Mouse (Mus musculus) Patski (cell line): Measurements from ENCODE around the gene Slc9c1. TPM values are rescaled to one million over a fixed set of nuclear protein-coding genes. Genes with fewer than 3 reads are reported as not detected.
A peak's percentile ranks its signal among the peaks of the same experiment; 100 is the strongest.

Experiments
- ATAC-seq: fragments of 100-300 bp; one replicate; pipeline ENCODE4 v1.8.0; 2021
- CTCF ChIA-PET: fragments of 350-600 bp; sonication (Branson Sonifier 250); formaldehyde crosslinking; loops from one replicate; lab custom pipeline; 2022; ENCODE audit warnings: inconsistent platforms; lab: Charles Lee
- POLR2A ChIA-PET: fragments of 350-600 bp; sonication (Branson Sonifier 250); formaldehyde crosslinking; loops from one replicate; lab custom pipeline; 2022; ENCODE audit warnings: antibody characterized with exemption, inconsistent platforms; lab: Charles Lee
- DNase-seq: peaks from one replicate; pipeline ENCODE4 v3.0.0-alpha.2; 2011; ENCODE audit warnings: low read depth, low spot score
- H3K27me3 ChIP-seq: fragments of 371-371 bp; one replicate; pipeline ENCODE4 v1.5.1; 2021
- CTCF ChIP-seq: fragments of 100-300 bp; IDR thresholded peaks from one replicate; pipeline ENCODE4 v1.5.1; 2021
- in situ Hi-C: fragments of 300-500 bp; cut with MboI; formaldehyde crosslinking; loops from 3 replicates; pipeline ENCODE4 v1.11.1; 2018; ENCODE audit warnings: low pct_unique_long_range_greater_than_20kb, mixed read lengths
- polyA plus RNA-seq: library from polyadenylated mRNA; unstranded; gene quantifications from one replicate; pipeline ENCODE4 v1.2.3, GENCODE M21; 2021

Slc9c1 gene
- polyA plus RNA-seq, 1 experiment from 2014 or later = not detected

- no peak for DNase-seq
- no peak for ATAC-seq
- in situ Hi-C loops = no loop called here
- TF ChIP-seq CTCF = peak; percentile 23
- ChIA-PET POLR2A (no interaction called here), CTCF (no interaction called here)
- peaks cover 23% of the 10 kb centered on the region for H3K27me3 ChIP-seq
Observed at GRCm38 (mm10) chr16:45579883-45580282, 44.8 kb downstream of the Slc9c1 start.

- CTCF ChIA-PET = interaction anchor here (0.6 to 1.4 kb wide), 4 partner anchors 14 to 609 kb away, joined by 3 read pairs; no protein-coding TSS in a partner anchor
- peaks cover 36% of the 10 kb centered on the region for H3K27me3 ChIP-seq
- POLR2A ChIA-PET = no interaction called here
- DNase-seq (no peak), ATAC-seq (no peak)
- in situ Hi-C loops = no loop called here
- peak; percentile 51 for TF ChIP-seq CTCF
Observed at GRCm38 (mm10) chr16:45582512-45582911, 47.4 kb downstream of the Slc9c1 start.

- DNase-seq (no peak), ATAC-seq (no peak)
- ChIA-PET POLR2A (no interaction called here), CTCF (no interaction called here)
- in situ Hi-C loops = no loop called here
- H3K27me3 ChIP-seq = peaks cover 33% of the 10 kb centered on the region
- no peak for TF ChIP-seq CTCF
Observed at GRCm38 (mm10) chr16:45593656-45594055, 58.5 kb downstream of the Slc9c1 start.

- CTCF ChIA-PET = no interaction called here
- ATAC-seq (no peak), DNase-seq (no peak)
- POLR2A ChIA-PET = no interaction called here
- in situ Hi-C loops = no loop called here
- H3K27me3 ChIP-seq = peaks cover 32% of the 10 kb centered on the region
- TF ChIP-seq CTCF = no peak
Observed at GRCm38 (mm10) chr16:45595494-45595893, 60.4 kb downstream of the Slc9c1 start.

- no peak for DNase-seq
- peaks cover 15% of the 10 kb centered on the region for H3K27me3 ChIP-seq
- ATAC-seq = peak; percentile 39
- in situ Hi-C loops = no loop called here
- peak; percentile 53 for TF ChIP-seq CTCF
- ChIA-PET POLR2A (no interaction called here), CTCF (interaction anchor here (0.8 to 1.4 kb wide), 5 partner anchors 22 to 417 kb away, joined by 3 to 6 read pairs (median 3); no protein-coding TSS in a partner anchor)
Observed at GRCm38 (mm10) chr16:45608481-45608954, 73.4 kb downstream of the Slc9c1 start.

- no peak for ATAC-seq
- H3K27me3 ChIP-seq = peaks cover 9% of the 10 kb centered on the region
- ChIA-PET CTCF (interaction anchor here (1.4 to 1.5 kb wide), 3 partner anchors 9 to 67 kb away, joined by 3 to 6 read pairs (median 4); no protein-coding TSS in a partner anchor), POLR2A (no interaction called here)
- peak; percentile 54 for TF ChIP-seq CTCF
- DNase-seq = no peak
- in situ Hi-C loops = no loop called here
Observed at GRCm38 (mm10) chr16:45609300-45609699, 74.2 kb downstream of the Slc9c1 start.

GRCm38 (mm10) chr16:45610267-45610666, 75.2 kb downstream of the Slc9c1 start, which contains the start of gene Gcsam:
TSS of gene Gcsam (plus strand) at chr16:45610380.
- ATAC-seq (no peak), DNase-seq (no peak)
- ChIA-PET POLR2A (no interaction called here), CTCF (interaction anchor here (1.5 kb wide), 1 partner anchor 8 kb away, joined by 4 read pairs; no protein-coding TSS in a partner anchor)
- H3K27me3 ChIP-seq = peaks cover 6% of the 10 kb centered on the region
- no peak for TF ChIP-seq CTCF
- in situ Hi-C loops = no loop called here

GRCm38 (mm10) chr16:45613247-45613646, 78.1 kb downstream of the Slc9c1 start:
- POLR2A ChIA-PET = no interaction called here
- TF ChIP-seq CTCF = no peak

GRCm38 (mm10) chr16:45615944-45616343, 80.8 kb downstream of the Slc9c1 start:
- H3K27me3 ChIP-seq = peaks cover 20% of the 10 kb centered on the region
- ATAC-seq (no peak), DNase-seq (no peak)
- ChIA-PET CTCF (interaction anchor here (1.3 to 3.6 kb wide), 3 partner anchors 9 to 423 kb away, joined by 3 to 12 read pairs (median 3); no protein-coding TSS in a partner anchor), POLR2A (no interaction called here)
- no peak for TF ChIP-seq CTCF
- in situ Hi-C loops = no loop called here

More at GRCm38 (mm10) chr16:45613247-45613646, 78.1 kb downstream of the Slc9c1 start:
- H3K27me3 ChIP-seq = peaks cover 14% of the 10 kb centered on the region
- CTCF ChIA-PET = interaction anchor here (1.3 kb wide), 1 partner anchor 8 kb away, joined by 6 read pairs; no protein-coding TSS in a partner anchor
- in situ Hi-C loops = no loop called here
- DNase-seq (no peak), ATAC-seq (no peak)

GRCm38 (mm10) chr16:45619751-45620375, 84.8 kb downstream of the Slc9c1 start:
- in situ Hi-C loops = no loop called here
- no peak for DNase-seq
- no peak for ATAC-seq
- CTCF ChIA-PET = interaction anchor here (3.0 kb wide), 1 partner anchor 10 kb away, joined by 8 read pairs; no protein-coding TSS in a partner anchor
- POLR2A ChIA-PET = no interaction called here
- no peak for TF ChIP-seq CTCF
- H3K27me3 ChIP-seq = peaks cover 25% of the 10 kb centered on the region

GRCm38 (mm10) chr16:45623230-45623629, 88.1 kb downstream of the Slc9c1 start:
- peaks cover 12% of the 10 kb centered on the region for H3K27me3 ChIP-seq
- CTCF ChIA-PET = no interaction called here
- no peak for DNase-seq
- in situ Hi-C loops = no loop called here
- no peak for ATAC-seq
- POLR2A ChIA-PET = no interaction called here
- no peak for TF ChIP-seq CTCF
